Mouse (Mus musculus): ENCODE results near the gene Clasrp.
A peak's percentile ranks its signal among the peaks of the same experiment; 100 is the strongest.
"Not testable (repeated sequence)": the region's sequence is repeated elsewhere in the genome, so short reads cannot be mapped to it uniquely, and the experiment has no call there.

The Clasrp gene

GRCm38 (mm10) chr7:19607291-19607690, 3.0 kb upstream of the Clasrp start:
- DNase-seq, result no peak

GRCm38 (mm10) chr7:19604606-19605214, 424 bp upstream of the Clasrp start:
- DNase-seq, result not testable (repeated sequence)

- DNase-seq, result no peak
Measured at GRCm38 (mm10) chr7:19603055-19603454, 1.2 kb downstream of the Clasrp start.

GRCm38 (mm10) chr7:19600562-19600961, 3.7 kb downstream of the Clasrp start:
- no peak for DNase-seq

GRCm38 (mm10) chr7:19593061-19593730, 11.1 kb downstream of the Clasrp start:
- DNase-seq, result no peak

- peak; percentile 69 to 87 for DNase-seq
Measured at GRCm38 (mm10) chr7:19589917-19590316, 14.4 kb downstream of the Clasrp start.

- DNase-seq, result peak; percentile 70 to 72
Measured at GRCm38 (mm10) chr7:19589207-19589606, 15.1 kb downstream of the Clasrp start.

- DNase-seq, result no peak
Measured at GRCm38 (mm10) chr7:19586269-19586668, 18.0 kb downstream of the Clasrp start.

GRCm38 (mm10) chr7:19580634-19581033, 23.7 kb downstream of the Clasrp start:
- no peak for DNase-seq

GRCm38 (mm10) chr7:19579751-19580150, 24.5 kb downstream of the Clasrp start:
- no peak for DNase-seq

GRCm38 (mm10) chr7:19578436-19578835, 25.9 kb downstream of the Clasrp start:
- no peak for DNase-seq

GRCm38 (mm10) chr7:19577877-19578414, 26.3 kb downstream of the Clasrp start:
- no peak for DNase-seq

- DNase-seq, result peak; percentile 67 to 79
Measured at GRCm38 (mm10) chr7:19577141-19577852, 27.0 kb downstream of the Clasrp start, which contains the start of the genes Zfp296 and Gemin7. Gene Zfp296, plus strand, starts transcription at chr7:19577287. Gene Gemin7, minus strand, starts transcription at chr7:19577595.

GRCm38 (mm10) chr7:19575559-19575958, 28.7 kb downstream of the Clasrp start:
- no peak for DNase-seq

GRCm38 (mm10) chr7:19573776-19574140, 30.5 kb downstream of the Clasrp start:
- DNase-seq, result no peak

- peak; percentile 82 to 91 for DNase-seq
Measured at GRCm38 (mm10) chr7:19572926-19573775, 31.1 kb downstream of the Clasrp start.

GRCm38 (mm10) chr7:19569647-19570046, 34.6 kb downstream of the Clasrp start:
- DNase-seq, result no peak

GRCm38 (mm10) chr7:19567426-19567825, 36.9 kb downstream of the Clasrp start:
- peak; percentile 68 to 86 for DNase-seq

- DNase-seq, result peak in 1 of 2 experiments; percentile 17
Measured at GRCm38 (mm10) chr7:19565803-19566202, 38.5 kb downstream of the Clasrp start.

- DNase-seq, result peak in 1 of 2 experiments; percentile 31
Measured at GRCm38 (mm10) chr7:19564455-19564854, 39.8 kb downstream of the Clasrp start.

GRCm38 (mm10) chr7:19563884-19564283, 40.4 kb downstream of the Clasrp start:
- no peak for DNase-seq

GRCm38 (mm10) chr7:19562643-19563410, 41.5 kb downstream of the Clasrp start, which contains the start of gene Ppp1r37:
Gene Ppp1r37, minus strand, starts transcription at chr7:19563076.
- peak; percentile 62 to 78 for DNase-seq

Measured in kidney, postnatal 25 days (tissue).